Mouse (Mus musculus) mouse embryonic stem cell (cell line): ENCODE measurements around the gene Ndufs8.

Experiments used
- in situ Hi-C, 2 experiments: fragments of 300-500 bp; cut with MboI; formaldehyde crosslinking; loops; 1 replicate in 1 of 2; 3 replicates in 1 of 2; pipeline ENCODE4 v1.14.3; 2019 to 2020; ENCODE audit warnings: low sequenced_read_pairs in 2 of 2, low pct_unique_long_range_greater_than_20kb in 1 of 2, mixed read lengths in 1 of 2; ENCODE audit not compliant: unreplicated experiment in 1 of 2

Ndufs8 gene

GRCm38 (mm10) chr19:3935896-3936850, 23.6 kb upstream of the Ndufs8 start:
- in situ Hi-C loops, result no loop called here

GRCm38 (mm10) chr19:3935032-3935895, 22.7 kb upstream of the Ndufs8 start, which contains the start of gene Unc93b1:
Gene Unc93b1 (plus strand): TSS chr19:3935186.
- in situ Hi-C loops, result no loop called here

GRCm38 (mm10) chr19:3931716-3932115, 19.1 kb upstream of the Ndufs8 start:
- in situ Hi-C loops, result no loop called here

- in situ Hi-C loops, result no loop called here
Observed at GRCm38 (mm10) chr19:3930262-3931057, 17.9 kb upstream of the Ndufs8 start.

- in situ Hi-C loops, result no loop called here
Observed at GRCm38 (mm10) chr19:3929211-3929941, 16.8 kb upstream of the Ndufs8 start, which contains the start of gene Aldh3b1. Gene Aldh3b1 (minus strand): TSS chr19:3929808.

GRCm38 (mm10) chr19:3928779-3929178, 16.2 kb upstream of the Ndufs8 start:
- in situ Hi-C loops, result no loop called here

GRCm38 (mm10) chr19:3927989-3928388, 15.4 kb upstream of the Ndufs8 start:
- in situ Hi-C loops, result no loop called here

- in situ Hi-C loops, result no loop called here
Observed at GRCm38 (mm10) chr19:3926685-3927084, 14.1 kb upstream of the Ndufs8 start.

- in situ Hi-C loops, result no loop called here
Observed at GRCm38 (mm10) chr19:3926279-3926678, 13.7 kb upstream of the Ndufs8 start.

GRCm38 (mm10) chr19:3925859-3926258, 13.3 kb upstream of the Ndufs8 start:
- in situ Hi-C loops, result no loop called here

GRCm38 (mm10) chr19:3924868-3925267, 12.3 kb upstream of the Ndufs8 start:
- in situ Hi-C loops, result no loop called here

- in situ Hi-C loops, result no loop called here
Observed at GRCm38 (mm10) chr19:3924190-3924589, 11.6 kb upstream of the Ndufs8 start.

- in situ Hi-C loops, result no loop called here
Observed at GRCm38 (mm10) chr19:3923586-3923985, 11.0 kb upstream of the Ndufs8 start.

- in situ Hi-C loops, result no loop called here
Observed at GRCm38 (mm10) chr19:3922661-3923371, 10.2 kb upstream of the Ndufs8 start.

- in situ Hi-C loops, result no loop called here
Observed at GRCm38 (mm10) chr19:3919928-3920327, 7.4 kb upstream of the Ndufs8 start.

GRCm38 (mm10) chr19:3916727-3917126, 4.2 kb upstream of the Ndufs8 start:
- in situ Hi-C loops, result no loop called here

GRCm38 (mm10) chr19:3914535-3914934, 2.0 kb upstream of the Ndufs8 start:
- in situ Hi-C loops, result no loop called here
